ENCODE assay signal across 1 mouse cellular context in genomic region chr11:75531469-75532242, GRCm38 (mm10).
A peak's percentile ranks its signal among the peaks of the same experiment; 100 is the strongest.
TF ChIP-seq lines count a peak whose summit lies in the region.

Slc43a2 (plus strand) TSS chr11:75531694.

TF ChIP-seq in CH12.LX, 34 proteins besides CTCF, POLR2A, EP300 and RAD21 (continued from another document):
- TF ChIP-seq RCOR1 (conservative IDR thresholded peaks at IDR 0.05; ENCODE audit: low read depth, low read length) = no peak
- TF ChIP-seq MXI1 (IDR thresholded peaks at IDR 0.05; ENCODE audit: low read depth, low read length) = peak; percentile 96
- peak; percentile 47; the same call in 1 of the 2 replicates for TF ChIP-seq IRF4 (IDR thresholded peaks at IDR 0.05; ENCODE audit: low read depth, low read length)
- no peak for TF ChIP-seq JUN (IDR thresholded peaks at IDR 0.05; ENCODE audit: insufficient read depth, low read depth, low read length)
- peak; percentile 98 for TF ChIP-seq MAX (IDR thresholded peaks at IDR 0.05; ENCODE audit: low read length)
- TF ChIP-seq HCFC1 (IDR thresholded peaks at IDR 0.05; ENCODE audit: low read depth, low read length) = peak; percentile 60
- TF ChIP-seq TCF12 (IDR thresholded peaks at IDR 0.05; ENCODE audit: low read depth, low read length) = peak; percentile 40
- TF ChIP-seq KAT2A (IDR thresholded peaks at IDR 0.05; ENCODE audit: insufficient replicate concordance, low read length) = 0 out of 2 replicates have a peak, but pooled peaks have one; percentile 53
- TF ChIP-seq MEF2A (IDR thresholded peaks at IDR 0.05; ENCODE audit: borderline replicate concordance, low read depth, low read length) = 0 out of 2 replicates have a peak, but pooled peaks have one; percentile 18
- no peak for TF ChIP-seq MAFK (IDR thresholded peaks at IDR 0.05; ENCODE audit: insufficient replicate concordance, low read length)
- 0 out of 2 replicates have a peak, but pooled peaks have one; percentile 6 for TF ChIP-seq SMC3 (IDR thresholded peaks at IDR 0.05; ENCODE audit: low read depth, low read length)
- no peak for TF ChIP-seq CHD1 (IDR thresholded peaks at IDR 0.05; ENCODE audit: low read depth, low read length)
- peak; percentile 78; the same call in 1 of the 2 replicates for TF ChIP-seq ZMIZ1 (IDR thresholded peaks at IDR 0.05; ENCODE audit: low read depth, low read length)
- peak; percentile 49; the same call in 1 of the 2 replicates for TF ChIP-seq NRF1 (IDR thresholded peaks at IDR 0.05; ENCODE audit: low read depth, low read length)
- TF ChIP-seq MAZ (IDR thresholded peaks at IDR 0.05; ENCODE audit: low read depth, low read length) = 0 out of 2 replicates have a peak, but pooled peaks have one; percentile 33
